In genomic region chr6:140620531-140621349, GRCm38 (mm10) we compare ENCODE assay signal across 10 mouse cellular contexts. TPM values are rescaled to one million over a fixed set of nuclear protein-coding genes. Genes with fewer than 3 reads are reported as not detected.
DNase-seq lines count a peak whose midpoint lies in the region; ATAC-seq lines count a peak whose summit lies in the region.
"Had no signal": no experiment of that assay in that cellular context is flagged by ENCODE, and none has a peak within 500 bp of the region (broad histone marks: within the 10 kb centered on the region; RNA-seq: fewer than 3 reads in every experiment).

No protein-coding gene starts in this region.

- peak; percentile 32 for ATAC-seq in inflammation-experienced regulatory T-cells, adult 6 months

- DNase-seq in urinary bladder, adult 18-20 months (ENCODE audit: low spot score in 2 of 2) = peak; percentile 69 to 78
- DNase-seq in urinary bladder, postnatal 10 days (ENCODE audit: low spot score) = no peak
- DNase-seq in MN1 (ENCODE audit: low spot score) = peak; percentile 48
- peak; percentile 44 to 63 for DNase-seq in urinary bladder, postnatal 4 days (ENCODE audit: low spot score in 2 of 2)
- DNase-seq in cerebellum, postnatal 4 days (ENCODE audit: low spot score in 2 of 2) = no peak
- DNase-seq in yolk sac, embryonic 10.5 days (ENCODE audit: low spot score) = no peak
- no peak for DNase-seq in left cerebral cortex, adult 18-20 months (ENCODE audit: low spot score in 2 of 2)
- DNase-seq: kidney, adult 2 months; thymus, postnatal 36 days had no signal

RNA-seq across cellular contexts. Expression of gene Aebp2, which starts 1.7 kb away (rescaled TPM):
- polyA plus RNA-seq in inflammation-experienced regulatory T-cells, adult 6 months (2017; shearing (Covaris generic)) = 10 to 100 TPM; 38.6 to 41.5 (median 39.2) TPM
- total RNA-seq in left cerebral cortex, adult 18-20 months (2021) = 10 to 100 TPM; 67.3 to 69.2 TPM

Comparison
In these comparisons a context has a peak if more than half of its experiments do, and no peak if none do; other contexts are left out.
1. DNase-seq: peak in urinary bladder, adult 18-20 months (2 of 2), MN1 (single experiment) and urinary bladder, postnatal 4 days (2 of 2); none in urinary bladder, postnatal 10 days (single experiment), cerebellum, postnatal 4 days (0 of 2), yolk sac, embryonic 10.5 days (single experiment) and left cerebral cortex, adult 18-20 months (0 of 2).